Mouse (Mus musculus) brain, adult 2 months (tissue): ENCODE measurements around the gene Gm38392.

Source experiments
- DNase-seq: peaks from one replicate; pipeline ENCODE4 v3.0.0; 2011; ENCODE audit warnings: low read depth, low spot score

The Gm38392 gene

GRCm38 (mm10) chr3:88215553-88216004, 71.4 kb downstream of the Gm38392 start:
- DNase-seq: peak; percentile 71

- no peak for DNase-seq
These were observed 71.9 kb downstream of the Gm38392 start for GRCm38 (mm10) chr3:88214971-88215552.

- peak; percentile 95 for DNase-seq
These were observed 72.6 kb downstream of the Gm38392 start for GRCm38 (mm10) chr3:88214197-88214938.

- DNase-seq: no peak
These were observed 74.0 kb downstream of the Gm38392 start for GRCm38 (mm10) chr3:88213019-88213418.

- no peak for DNase-seq
These were observed 74.7 kb downstream of the Gm38392 start for GRCm38 (mm10) chr3:88212356-88212755.

GRCm38 (mm10) chr3:88210918-88211317, 76.1 kb downstream of the Gm38392 start:
- DNase-seq: no peak

- DNase-seq: no peak
These were observed 76.9 kb downstream of the Gm38392 start for GRCm38 (mm10) chr3:88210121-88210520.

- DNase-seq: no peak
These were observed 77.7 kb downstream of the Gm38392 start for GRCm38 (mm10) chr3:88209306-88209705.

- no peak for DNase-seq
These were observed 78.7 kb downstream of the Gm38392 start for GRCm38 (mm10) chr3:88208226-88208720.

GRCm38 (mm10) chr3:88207451-88208100, 79.4 kb downstream of the Gm38392 start:
- no peak for DNase-seq

- DNase-seq: peak; percentile 89
These were observed 80.1 kb downstream of the Gm38392 start for GRCm38 (mm10) chr3:88206901-88207371.

GRCm38 (mm10) chr3:88206500-88206899, 80.5 kb downstream of the Gm38392 start:
- DNase-seq: no peak

- DNase-seq: peak; percentile 63
These were observed 81.2 kb downstream of the Gm38392 start for GRCm38 (mm10) chr3:88205563-88206491.

GRCm38 (mm10) chr3:88205176-88205562, 81.8 kb downstream of the Gm38392 start:
- no peak for DNase-seq

GRCm38 (mm10) chr3:88204751-88205150, 82.3 kb downstream of the Gm38392 start:
- peak; percentile 77 for DNase-seq

GRCm38 (mm10) chr3:88203999-88204700, 82.9 kb downstream of the Gm38392 start:
- no peak for DNase-seq

GRCm38 (mm10) chr3:88203456-88203855, 83.6 kb downstream of the Gm38392 start:
- DNase-seq: no peak

GRCm38 (mm10) chr3:88202986-88203385, 84.0 kb downstream of the Gm38392 start:
- DNase-seq: no peak

GRCm38 (mm10) chr3:88201640-88202039, 85.4 kb downstream of the Gm38392 start:
- no peak for DNase-seq

GRCm38 (mm10) chr3:88200972-88201330, 86.1 kb downstream of the Gm38392 start:
- DNase-seq: no peak
